Mouse (Mus musculus) left cerebral cortex, adult 6 months (tissue): ENCODE results near the gene Robo1. TPM values are rescaled to one million over a fixed set of nuclear protein-coding genes. Genes with fewer than 3 reads are reported as not detected.

Source experiments
- long read RNA-seq, 2 experiments: library from polyadenylated mRNA; unstranded; transcript quantifications; one replicate each; pipeline ENCODE4 v2.0.0; 2019 to 2020
- polyA plus RNA-seq: library from polyadenylated mRNA; unstranded; fragments of <200 nt; fragmentation: Nextera tagmentation; gene quantifications from 2 replicates; pipeline ENCODE4 v1.2.3, GENCODE M21; 2021

Robo1 gene
- polyA plus RNA-seq, result 3.2 and 5.6 TPM in 2 replicates
- long read RNA-seq, experiment 1, partial matches to known transcripts, result 19 of 26 reads
- long read RNA-seq, experiment 1, other reads (novel, unspliced or antisense), result 6 of 26 reads
- long read RNA-seq, experiment 2, partial matches to known transcripts, result 13 of 16 reads
- long read RNA-seq, experiment 2, other reads (novel, unspliced or antisense), result 3 of 16 reads

GRCm38 (mm10) chr16:72307537-72308330 is at the start of gene Robo1:
Robo1 (plus strand) TSS chr16:72308306.

